Mouse (Mus musculus) lung, adult 2 months (tissue): ENCODE results near the gene Aebp1. TPM values are rescaled to one million over a fixed set of nuclear protein-coding genes. Genes with fewer than 3 reads are reported as not detected.
A peak's percentile ranks its signal among the peaks of the same experiment; 100 is the strongest.

Source experiments
- DNase-seq: peaks from one replicate; pipeline ENCODE4 v3.0.0; 2022
- H3K4me1 ChIP-seq: fragments of 200-500 bp; 2 replicates; pipeline ENCODE4 v1.6.1; 2011; ENCODE audit warnings: low read length; ENCODE audit not compliant: control insufficient read depth, insufficient read depth
- H3K4me3 ChIP-seq: fragments of 200-500 bp; replicated peaks from 2 replicates; pipeline ENCODE3; 2011; ENCODE audit warnings: low read depth, mild to moderate bottlenecking, control low read depth, low read length; ENCODE audit errors: extremely low read depth
- CTCF ChIP-seq: fragments of 200-500 bp; IDR thresholded peaks from 2 replicates; pipeline ENCODE4 v1.5.1; 2011; ENCODE audit warnings: mild to moderate bottlenecking, low read length, control low read depth; ENCODE audit not compliant: insufficient read depth
- POLR2A ChIP-seq: fragments of 200-500 bp; IDR thresholded peaks from 2 replicates; pipeline ENCODE4 v1.6.1; 2011; ENCODE audit warnings: low read depth, mild to moderate bottlenecking, control low read depth, low read length, borderline replicate concordance; ENCODE audit errors: extremely low read depth
- WGBS: fragments of 180-500 bp; shearing (Covaris S2); methylation state at CpG from one replicate; pipeline ENCODE4 v1.1.7; 2018; 5-methylcytosine and 5-hydroxymethylcytosine counted together
- polyA plus RNA-seq: library from polyadenylated mRNA; depleted of rRNA; stranded (reverse); fragments of >200 nt; gene quantifications from 2 replicates; pipeline ENCODE4 v1.2.3, GENCODE M21; 2012

Gene Aebp1
- polyA plus RNA-seq, 1 experiment: 84.8 TPM

DNA sequence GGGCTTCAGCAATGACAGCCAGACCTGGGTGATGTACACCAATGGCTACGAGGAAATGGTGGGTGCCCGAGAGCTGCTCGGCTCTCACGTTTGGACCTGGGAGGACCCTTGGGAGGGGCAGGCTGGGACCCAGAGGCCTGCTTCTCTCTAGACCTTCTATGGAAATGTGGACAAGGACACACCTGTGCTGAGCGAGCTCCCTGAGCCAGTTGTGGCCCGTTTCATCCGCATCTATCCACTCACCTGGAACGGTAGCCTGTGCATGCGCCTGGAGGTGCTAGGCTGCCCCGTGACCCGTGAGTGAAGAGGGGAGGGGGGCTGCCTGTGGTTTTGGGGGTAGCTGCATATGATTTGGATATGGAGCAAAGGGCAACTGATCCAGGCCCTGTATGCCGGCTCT lies 6.6 kb downstream of the Aebp1 start:
- TF ChIP-seq POLR2A: no peak
- TF ChIP-seq CTCF: no peak
- Histone ChIP-seq H3K4me1 (no peaks in the 10 kb centered on the region), H3K4me3 (no peak overlapping the region)
- no peak for DNase-seq
- WGBS: 90% methylated on average over 12 of the region's 12 CpGs

DNA sequence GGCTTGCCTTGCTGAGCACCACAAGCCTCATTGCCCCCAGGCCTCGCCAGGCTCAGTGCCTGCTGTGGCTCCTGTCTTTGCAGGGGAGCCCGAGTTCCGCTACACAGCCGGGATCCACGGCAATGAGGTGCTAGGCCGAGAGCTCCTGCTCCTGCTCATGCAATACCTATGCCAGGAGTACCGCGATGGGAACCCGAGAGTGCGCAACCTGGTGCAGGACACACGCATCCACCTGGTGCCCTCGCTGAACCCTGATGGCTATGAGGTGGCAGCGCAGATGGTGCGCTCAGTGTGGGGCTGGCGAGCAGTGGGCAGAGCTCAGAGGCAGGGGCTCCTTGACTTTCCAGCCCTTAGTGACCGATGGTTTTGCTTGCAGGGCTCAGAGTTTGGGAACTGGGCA lies 7.6 kb downstream of the Aebp1 start:
- no peak for DNase-seq
- H3K4me3 ChIP-seq: no peak overlapping the region
- WGBS: 92% methylated on average over 16 of the region's 16 CpGs
- no peaks in the 10 kb centered on the region for H3K4me1 ChIP-seq
- TF ChIP-seq POLR2A (no peak), CTCF (no peak)

GRCm38 (mm10) chr11:5870069-5870468 lies 8.3 kb downstream of the Aebp1 start:
- no peaks in the 10 kb centered on the region for H3K4me1 ChIP-seq
- TF ChIP-seq POLR2A (no peak), CTCF (no peak)
- WGBS: 85% methylated on average over 16 of the region's 16 CpGs
- no peak overlapping the region for H3K4me3 ChIP-seq
- DNase-seq: no peak

GRCm38 (mm10) chr11:5872707-5873106 lies 11.0 kb downstream of the Aebp1 start:
- WGBS: 92% methylated on average over 11 of the region's 11 CpGs
- Histone ChIP-seq H3K4me1 (no peaks in the 10 kb centered on the region; the same call in 1 of the 2 replicates), H3K4me3 (no peak overlapping the region)
- no peak for DNase-seq
- TF ChIP-seq CTCF (no peak), POLR2A (no peak)

DNA sequence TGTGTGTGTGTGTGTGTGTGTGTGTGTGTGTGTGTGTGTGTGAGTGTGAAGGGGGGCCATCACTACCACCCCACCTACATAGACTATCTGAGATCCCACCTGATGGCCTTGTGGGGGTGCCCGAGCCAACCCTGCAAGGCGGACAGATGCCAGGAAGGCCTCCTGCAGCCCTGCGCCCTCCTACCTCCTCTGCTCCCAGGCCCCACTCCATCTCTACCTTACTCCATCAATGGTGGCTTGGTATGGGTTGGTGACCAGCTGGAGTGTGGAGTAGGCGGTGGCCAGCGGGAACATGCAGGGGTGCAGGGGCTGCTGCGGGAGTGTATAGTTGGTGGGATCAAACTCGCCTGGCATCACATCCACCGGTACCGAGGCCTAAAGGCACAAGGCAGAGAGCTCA lies 11.4 kb downstream of the Aebp1 start:
- no peak overlapping the region for H3K4me3 ChIP-seq
- WGBS: 95% methylated on average over 9 of the region's 9 CpGs
- no peak for DNase-seq
- H3K4me1 ChIP-seq: no peaks in the 10 kb centered on the region; the same call in 1 of the 2 replicates
- TF ChIP-seq POLR2A (no peak), CTCF (no peak)

- TF ChIP-seq POLR2A (no peak), CTCF (no peak)
- WGBS: 2% methylated on average over 5 of the region's 5 CpGs
- Histone ChIP-seq H3K4me1 (peaks cover 5% of the 10 kb centered on the region), H3K4me3 (peak overlapping the region; percentile 29)
- DNase-seq: no peak
Measured at GRCm38 (mm10) chr11:5877421-5877820, 15.7 kb downstream of the Aebp1 start.

- TF ChIP-seq CTCF (no peak), POLR2A (peak; percentile 80; the same call in 1 of the 2 replicates)
- Histone ChIP-seq H3K4me3 (peak within 1 kb of the TSS; percentile 86), H3K4me1 (peaks cover 5% of the 10 kb centered on the region)
- peak; percentile 93 for DNase-seq
- 0% methylated on average over 52 of the region's 52 CpGs for WGBS
Measured at GRCm38 (mm10) chr11:5877921-5878526, 16.3 kb downstream of the Aebp1 start, which contains the start of gene Pold2. Gene Pold2, minus strand, starts transcription at chr11:5878292.

DNA sequence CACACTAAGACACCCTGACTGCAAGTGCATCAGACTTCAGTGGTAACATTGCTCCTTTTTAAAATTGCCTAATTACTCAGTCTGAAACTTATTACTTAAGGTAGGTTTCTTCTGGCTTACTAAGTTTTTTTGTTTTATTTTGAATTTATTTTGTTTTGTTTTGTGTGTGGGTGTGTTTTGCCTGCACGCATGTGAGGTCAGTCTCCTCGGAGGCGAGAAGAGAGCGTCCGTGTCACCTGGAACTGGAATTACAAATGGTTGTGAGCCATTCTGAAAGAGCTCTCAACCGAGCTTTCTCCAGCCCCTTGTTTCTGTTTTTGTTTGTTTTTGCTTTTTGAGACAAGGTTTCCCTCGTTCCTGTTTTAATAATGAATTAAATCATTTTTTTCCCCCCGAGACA lies 16.9 kb downstream of the Aebp1 start:
- no peak for TF ChIP-seq POLR2A
- TF ChIP-seq CTCF: no peak
- no peak for DNase-seq
- 26% methylated on average over 8 of the region's 8 CpGs for WGBS
- Histone ChIP-seq H3K4me3 (peak overlapping the region; percentile 35), H3K4me1 (peaks cover 5% of the 10 kb centered on the region)

- TF ChIP-seq POLR2A: no peak
- TF ChIP-seq CTCF: peak; percentile 81
- DNase-seq: peak; percentile 50
- 58% methylated on average over 5 of the region's 5 CpGs for WGBS
- H3K4me1 ChIP-seq: peaks cover 5% of the 10 kb centered on the region
- H3K4me3 ChIP-seq: no peak overlapping the region
Measured at GRCm38 (mm10) chr11:5879905-5880304, 18.2 kb downstream of the Aebp1 start.

- TF ChIP-seq POLR2A (no peak), CTCF (no peak)
- H3K4me1 ChIP-seq: peaks cover 5% of the 10 kb centered on the region
- DNase-seq: no peak
- 52% methylated on average over 8 of the region's 8 CpGs for WGBS
- H3K4me3 ChIP-seq: no peak overlapping the region
Measured at GRCm38 (mm10) chr11:5882518-5882917, 20.8 kb downstream of the Aebp1 start.

- DNase-seq: peak; percentile 53
- WGBS: 14% methylated on average over 9 of the region's 9 CpGs
Measured at GRCm38 (mm10) chr11:5886187-5886586, 24.4 kb downstream of the Aebp1 start.

More at GRCm38 (mm10) chr11:5886187-5886586, 24.4 kb downstream of the Aebp1 start:
- Histone ChIP-seq H3K4me3 (no peak overlapping the region), H3K4me1 (no peaks in the 10 kb centered on the region)
- TF ChIP-seq POLR2A: no peak
- peak; percentile 59 for TF ChIP-seq CTCF
